Mouse (Mus musculus) hindbrain, embryonic 16.5 days (tissue): ENCODE data around the gene Gfpt2. TPM values are rescaled to one million over a fixed set of nuclear protein-coding genes. Genes with fewer than 3 reads are reported as not detected.

Experiments
- ATAC-seq: fragments of 200-750 bp; cut with Nextera tagmentation; 2 replicates; pipeline ENCODE4 v1.8.0; 2017; ENCODE audit warnings: moderate TSS enrichment, moderate library complexity
- H3K27ac ChIP-seq: fragments of 300-500 bp; sonication (generic); 2 replicates; pipeline ENCODE4 v1.5.1; 2014; ENCODE audit warnings: low read depth, mild to moderate bottlenecking, control low read depth, low read length, moderate library complexity
- H3K27me3 ChIP-seq: fragments of 300-500 bp; sonication (generic); replicated peaks from 2 replicates; pipeline ENCODE4 v1.6.1; 2014; ENCODE audit warnings: low read length; ENCODE audit not compliant: control insufficient read depth, insufficient read depth
- H3K36me3 ChIP-seq: fragments of 300-500 bp; sonication (generic); 2 replicates; pipeline ENCODE4 v1.6.1; 2014; ENCODE audit warnings: mild to moderate bottlenecking, low read length, moderate library complexity, mixed read lengths; ENCODE audit not compliant: control insufficient read depth, insufficient read depth
- H3K4me1 ChIP-seq: fragments of 300-500 bp; sonication (generic); 2 replicates; pipeline ENCODE4 v1.6.1; 2014; ENCODE audit warnings: low read depth, low read length; ENCODE audit not compliant: control insufficient read depth, insufficient read depth
- H3K4me2 ChIP-seq: fragments of 300-500 bp; sonication (generic); 2 replicates; pipeline ENCODE4 v1.6.1; 2014; ENCODE audit warnings: mild to moderate bottlenecking, low read length, control low read depth, moderate library complexity
- H3K4me3 ChIP-seq: fragments of 300-500 bp; sonication (generic); 2 replicates; pipeline ENCODE4 v1.5.1; 2014; ENCODE audit warnings: mild to moderate bottlenecking, low read length, control low read depth, moderate library complexity
- H3K9ac ChIP-seq: fragments of 300-500 bp; sonication (generic); 2 replicates; pipeline ENCODE4 v1.6.1; 2014; ENCODE audit warnings: low read depth, mild to moderate bottlenecking, control low read depth, low read length, moderate library complexity
- H3K9me3 ChIP-seq: fragments of 300-500 bp; sonication (generic); 2 replicates; pipeline ENCODE4 v1.6.1; 2014; ENCODE audit warnings: mild to moderate bottlenecking, low read length, moderate library complexity; ENCODE audit not compliant: control insufficient read depth
- WGBS: fragments of 180-500 bp; shearing (Covaris S2); extraction: QIAGEN DNeasy Blood & Tissue Kit; methylation state at CpG from one replicate; pipeline ENCODE4 v1.1.7; 2014; 5-methylcytosine and 5-hydroxymethylcytosine counted together
- polyA plus RNA-seq: library from polyadenylated mRNA; unstranded; fragments of >200 nt; fragmentation: Nextera tagmentation; extraction: Ambion mirVana; gene quantifications from 2 replicates; pipeline ENCODE4 v1.2.1, GENCODE M21; 2015

The Gfpt2 gene
- polyA plus RNA-seq, 1 experiment from 2014 or later: 6.3 TPM

- Histone ChIP-seq H3K27me3 (no peaks in the 10 kb centered on the region), H3K4me1 (no peaks in the 10 kb centered on the region), H3K9ac (no peak overlapping the region), H3K4me3 (no peak overlapping the region), H3K9me3 (no peaks in the 10 kb centered on the region), H3K36me3 (peaks cover 15% of the 10 kb centered on the region), H3K27ac (no peak overlapping the region), H3K4me2 (no peak overlapping the region)
- 45% methylated on average over 6 of the region's 6 CpGs for WGBS
- no peak for ATAC-seq
Measured at GRCm38 (mm10) chr11:49827243-49827642, 33.3 kb downstream of the Gfpt2 start.

GRCm38 (mm10) chr11:49829176-49829745 lies 35.3 kb downstream of the Gfpt2 start:
- Histone ChIP-seq H3K4me3 (no peak overlapping the region), H3K4me2 (no peak overlapping the region), H3K9me3 (no peaks in the 10 kb centered on the region), H3K9ac (no peak overlapping the region), H3K4me1 (no peaks in the 10 kb centered on the region), H3K27ac (no peak overlapping the region), H3K36me3 (peaks cover 9% of the 10 kb centered on the region), H3K27me3 (no peaks in the 10 kb centered on the region)
- no peak for ATAC-seq
- 82% methylated on average over 7 of the region's 7 CpGs for WGBS

GRCm38 (mm10) chr11:49831980-49832379 lies 38.0 kb downstream of the Gfpt2 start:
- no peak overlapping the region for H3K4me3 ChIP-seq
- no peak overlapping the region for H3K4me2 ChIP-seq
- peaks cover 12% of the 10 kb centered on the region for H3K36me3 ChIP-seq
- H3K9me3 ChIP-seq: no peaks in the 10 kb centered on the region
- 80% methylated on average over 12 of the region's 12 CpGs for WGBS
- H3K9ac ChIP-seq: no peak overlapping the region
- H3K27ac ChIP-seq: no peak overlapping the region
- no peaks in the 10 kb centered on the region for H3K27me3 ChIP-seq
- ATAC-seq: peak; percentile 68; the same call in 1 of the 2 replicates
- H3K4me1 ChIP-seq: no peaks in the 10 kb centered on the region

GRCm38 (mm10) chr11:49832962-49833361 lies 39.0 kb downstream of the Gfpt2 start:
- no peak overlapping the region for H3K4me3 ChIP-seq
- whole genome bisulfite sequencing: 92% methylated on average over 5 of the region's 5 CpGs
- no peak overlapping the region for H3K27ac ChIP-seq
- no peaks in the 10 kb centered on the region for H3K9me3 ChIP-seq
- no peak overlapping the region for H3K4me2 ChIP-seq
- H3K27me3 ChIP-seq: no peaks in the 10 kb centered on the region
- no peak overlapping the region for H3K9ac ChIP-seq
- H3K4me1 ChIP-seq: no peaks in the 10 kb centered on the region
- ATAC-seq: no peak
- H3K36me3 ChIP-seq: peaks cover 12% of the 10 kb centered on the region

- H3K27ac ChIP-seq: no peak overlapping the region
- H3K4me2 ChIP-seq: no peak overlapping the region
- H3K4me3 ChIP-seq: no peak overlapping the region
- H3K4me1 ChIP-seq: no peaks in the 10 kb centered on the region
- H3K9ac ChIP-seq: no peak overlapping the region
- peaks cover 12% of the 10 kb centered on the region for H3K36me3 ChIP-seq
- no peak for ATAC-seq
- WGBS: 89% methylated on average over 6 of the region's 6 CpGs
- H3K9me3 ChIP-seq: no peaks in the 10 kb centered on the region
- H3K27me3 ChIP-seq: no peaks in the 10 kb centered on the region
Measured at GRCm38 (mm10) chr11:49834248-49834647, 40.3 kb downstream of the Gfpt2 start.

GRCm38 (mm10) chr11:49835257-49835956 lies 41.4 kb downstream of the Gfpt2 start:
- no peak overlapping the region for H3K27ac ChIP-seq
- whole genome bisulfite sequencing: 96% methylated on average over 11 of the region's 11 CpGs
- H3K4me2 ChIP-seq: no peak overlapping the region
- ATAC-seq: no peak
- no peaks in the 10 kb centered on the region for H3K9me3 ChIP-seq
- H3K36me3 ChIP-seq: peaks cover 12% of the 10 kb centered on the region
- no peaks in the 10 kb centered on the region for H3K27me3 ChIP-seq
- H3K4me1 ChIP-seq: no peaks in the 10 kb centered on the region
- no peak overlapping the region for H3K9ac ChIP-seq
- no peak overlapping the region for H3K4me3 ChIP-seq

- no peak overlapping the region for H3K27ac ChIP-seq
- no peaks in the 10 kb centered on the region for H3K27me3 ChIP-seq
- no peak overlapping the region for H3K4me3 ChIP-seq
- H3K9ac ChIP-seq: no peak overlapping the region
- no peak for ATAC-seq
- H3K9me3 ChIP-seq: no peaks in the 10 kb centered on the region
- 39% methylated on average over 13 of the region's 13 CpGs for WGBS
- peaks cover 12% of the 10 kb centered on the region for H3K36me3 ChIP-seq
- H3K4me2 ChIP-seq: no peak overlapping the region
- no peaks in the 10 kb centered on the region for H3K4me1 ChIP-seq
Measured at GRCm38 (mm10) chr11:49837717-49838407, 43.9 kb downstream of the Gfpt2 start.

GRCm38 (mm10) chr11:49840666-49841065 lies 46.7 kb downstream of the Gfpt2 start:
- H3K27me3 ChIP-seq: no peaks in the 10 kb centered on the region
- no peak overlapping the region for H3K9ac ChIP-seq
- ATAC-seq: no peak
- no peak overlapping the region for H3K27ac ChIP-seq
- H3K36me3 ChIP-seq: no peaks in the 10 kb centered on the region
- H3K9me3 ChIP-seq: no peaks in the 10 kb centered on the region
- H3K4me2 ChIP-seq: no peak overlapping the region
- WGBS: 81% methylated on average over 1 of the region's 1 CpGs
- no peak overlapping the region for H3K4me3 ChIP-seq
- H3K4me1 ChIP-seq: peaks cover 3% of the 10 kb centered on the region

GRCm38 (mm10) chr11:49841886-49842285 lies 47.9 kb downstream of the Gfpt2 start:
- Histone ChIP-seq H3K27ac (no peak overlapping the region), H3K36me3 (no peaks in the 10 kb centered on the region), H3K4me2 (no peak overlapping the region), H3K9ac (no peak overlapping the region), H3K27me3 (no peaks in the 10 kb centered on the region), H3K9me3 (no peaks in the 10 kb centered on the region), H3K4me1 (peaks cover 7% of the 10 kb centered on the region), H3K4me3 (no peak overlapping the region)
- ATAC-seq: no peak
- WGBS: 95% methylated on average over 1 of the region's 1 CpGs
